10 mouse cellular contexts compared by ENCODE assay signal in the genomic region with DNA sequence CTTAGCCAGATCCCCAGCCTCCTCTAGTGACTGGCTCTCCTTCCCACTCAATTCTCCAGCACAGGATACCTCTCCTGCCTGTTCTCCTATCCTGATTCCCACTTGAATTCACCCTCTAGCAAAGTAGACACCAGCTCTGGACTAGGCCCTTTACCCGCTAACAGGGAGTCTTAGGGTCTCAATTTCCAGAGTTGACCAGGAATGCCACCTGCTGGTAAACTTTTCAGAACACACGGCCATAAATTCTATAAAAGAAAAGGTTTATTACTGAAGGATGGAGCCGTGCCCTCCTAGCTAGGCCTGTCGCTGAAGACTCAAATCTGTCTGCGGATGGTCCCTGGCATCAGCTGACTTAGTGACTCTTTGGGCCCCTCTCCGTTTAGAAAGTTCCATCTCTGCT.
DNase-seq lines count a peak whose midpoint lies in the region; ATAC-seq and TF ChIP-seq lines count a peak whose summit lies in the region.
"Had no signal": no experiment of that assay in that cellular context is flagged by ENCODE, and none has a peak within 500 bp of the region (broad histone marks: within the 10 kb centered on the region; RNA-seq: fewer than 3 reads in every experiment).

No protein-coding gene starts in this region.

- no peak overlapping the region for H3K4me2 ChIP-seq in kidney, embryonic 16.5 days (replicated peaks; ENCODE audit: low read depth, low read length)
- H3K4me2 ChIP-seq: neural tube, embryonic 12.5 days had no signal

- H3K4me3 ChIP-seq in kidney, adult 2 months (ENCODE audit: insufficient read depth, low read depth, low read length): no peak overlapping the region
- no peak overlapping the region for H3K4me3 ChIP-seq in kidney, embryonic 16.5 days (ENCODE audit: low read length)
- H3K4me3 ChIP-seq in ES-E14 (ENCODE audit: insufficient read depth in 1 of 2, low read depth in 1 of 2, low read length in 2 of 2, poor library complexity in 1 of 2, severe bottlenecking in 1 of 2): no peak overlapping the region
- H3K4me3 ChIP-seq: neural tube, embryonic 12.5 days had no signal

- no peaks in the 10 kb centered on the region for H3K27me3 ChIP-seq in kidney, adult 2 months (replicated peaks; ENCODE audit: control insufficient read depth, insufficient read depth, low read length)
- H3K27me3 ChIP-seq in kidney, embryonic 16.5 days (ENCODE audit: insufficient read depth, low read length): no peaks in the 10 kb centered on the region
- H3K27me3 ChIP-seq: neural tube, embryonic 12.5 days had no signal

- TF ChIP-seq CTCF in kidney, adult 2 months (conservative IDR thresholded peaks at IDR 0.05; ENCODE audit: insufficient read depth, insufficient read length, low read depth, low read length): peak; percentile 39

- H3K4me1 ChIP-seq in kidney, adult 2 months (ENCODE audit: control insufficient read depth, insufficient read depth, low read length): no peaks in the 10 kb centered on the region
- H3K4me1 ChIP-seq in kidney, embryonic 16.5 days (ENCODE audit: insufficient read depth, low read length): no peaks in the 10 kb centered on the region
- H3K4me1 ChIP-seq in ES-E14 (ENCODE audit: control insufficient read depth in 2 of 2, insufficient read depth in 2 of 2, low read length in 2 of 2, poor library complexity in 1 of 2): peaks cover 0 to 6% of the 10 kb centered on the region in 2 experiments; a peak in 2 of 4 replicates
- H3K4me1 ChIP-seq: neural tube, embryonic 12.5 days had no signal

- H3K9me3 ChIP-seq in kidney, embryonic 16.5 days (ENCODE audit: low read length): no peaks in the 10 kb centered on the region
- H3K9me3 ChIP-seq in ES-E14 (ENCODE audit: control insufficient read depth, insufficient read depth, low read depth, low read length): no peaks in the 10 kb centered on the region
- H3K9me3 ChIP-seq: neural tube, embryonic 12.5 days had no signal

- WGBS in kidney, adult 2 months: 46% methylated on average over 6 of the region's 6 CpGs
- WGBS in kidney, embryonic 16.5 days: 39% methylated on average over 6 of the region's 6 CpGs

- no peaks in the 10 kb centered on the region for H3K36me3 ChIP-seq in kidney, adult 2 months (ENCODE audit: control insufficient read depth, insufficient read depth, low read length)
- H3K36me3 ChIP-seq in kidney, embryonic 16.5 days (ENCODE audit: insufficient read depth, low read length): no peaks in the 10 kb centered on the region
- H3K36me3 ChIP-seq in ES-E14 (ENCODE audit: control insufficient read depth, insufficient read depth, low read length, poor library complexity, severe bottlenecking): no peaks in the 10 kb centered on the region
- H3K36me3 ChIP-seq: neural tube, embryonic 12.5 days had no signal

- no peak for TF ChIP-seq POLR2A in kidney, adult 2 months (IDR thresholded peaks at IDR 0.05; ENCODE audit: low read depth, low read length)

- no peak overlapping the region for H3K27ac ChIP-seq in kidney, adult 2 months (ENCODE audit: insufficient read depth, low read depth, low read length)
- H3K27ac ChIP-seq in kidney, embryonic 16.5 days (ENCODE audit: low read length): no peak overlapping the region
- no peak overlapping the region for H3K27ac ChIP-seq in ES-E14 (ENCODE audit: insufficient read depth, low read depth, low read length, poor library complexity, severe bottlenecking)
- H3K27ac ChIP-seq: neural tube, embryonic 12.5 days had no signal

- peak; percentile 26 for DNase-seq in adrenal gland, postnatal 10 days
- no peak for DNase-seq in adrenal gland, adult 8-10 months
- peak; percentile 37 for DNase-seq in kidney, adult 2 months
- peak; percentile 11 for DNase-seq in ES-E14 (ENCODE audit: low read depth, low spot score)
- DNase-seq in heart, postnatal 4 days: peak; percentile 17
- DNase-seq in spleen, postnatal 4 days (ENCODE audit: low spot score in 2 of 2): no peak
- DNase-seq in frontal cortex, postnatal 25 days (ENCODE audit: low spot score in 2 of 2): no peak
- DNase-seq: B cell, adult 2 months had no signal

- ATAC-seq in kidney, embryonic 16.5 days (ENCODE audit: low FRiP score, low TSS enrichment): no peak

- H3K9ac ChIP-seq in kidney, embryonic 16.5 days (replicated peaks; ENCODE audit: low read length): no peak overlapping the region
- no peak overlapping the region for H3K9ac ChIP-seq in ES-E14 (ENCODE audit: insufficient read depth, low read depth, low read length, poor library complexity, severe bottlenecking)
- H3K9ac ChIP-seq: neural tube, embryonic 12.5 days had no signal

- in situ Hi-C loops in ES-E14 (cut with MboI; ENCODE audit: low sequenced_read_pairs in 2 of 2, unreplicated experiment in 2 of 2): no loop called here

TF ChIP-seq in ES-E14, 5 proteins besides CTCF, POLR2A, EP300 and RAD21:
- no peak for TF ChIP-seq ZNF384 (IDR thresholded peaks at IDR 0.05; ENCODE audit: low read depth, low read length)
- no peak for TF ChIP-seq MAFK (IDR thresholded peaks at IDR 0.05; ENCODE audit: insufficient read depth, low read depth, low read length)
- TF ChIP-seq ZC3H11A (IDR thresholded peaks at IDR 0.05; ENCODE audit: borderline replicate concordance, low read depth, low read length): no peak
- no peak for TF ChIP-seq HCFC1 (IDR thresholded peaks at IDR 0.05; ENCODE audit: borderline replicate concordance, insufficient read depth, low read length)
- no peak for TF ChIP-seq CHD2 (IDR thresholded peaks at IDR 0.05; ENCODE audit: low read depth, low read length)

Comparison
In these comparisons a context has a peak if more than half of its experiments do, and no peak if none do; other contexts are left out.
1. DNase-seq: peak in adrenal gland, postnatal 10 days (single experiment), kidney, adult 2 months (single experiment), ES-E14 (single experiment) and heart, postnatal 4 days (single experiment); none in adrenal gland, adult 8-10 months (single experiment), spleen, postnatal 4 days (0 of 2) and frontal cortex, postnatal 25 days (0 of 2).